Mouse (Mus musculus): Measurements from ENCODE around the gene Pitpnm1. TPM values are rescaled to one million over a fixed set of nuclear protein-coding genes. Genes with fewer than 3 reads are reported as not detected.
A peak's percentile ranks its signal among the peaks of the same experiment; 100 is the strongest.

Pitpnm1 gene
- polyA plus RNA-seq, 2 experiments: 4.5 to 16.2 TPM

DNA sequence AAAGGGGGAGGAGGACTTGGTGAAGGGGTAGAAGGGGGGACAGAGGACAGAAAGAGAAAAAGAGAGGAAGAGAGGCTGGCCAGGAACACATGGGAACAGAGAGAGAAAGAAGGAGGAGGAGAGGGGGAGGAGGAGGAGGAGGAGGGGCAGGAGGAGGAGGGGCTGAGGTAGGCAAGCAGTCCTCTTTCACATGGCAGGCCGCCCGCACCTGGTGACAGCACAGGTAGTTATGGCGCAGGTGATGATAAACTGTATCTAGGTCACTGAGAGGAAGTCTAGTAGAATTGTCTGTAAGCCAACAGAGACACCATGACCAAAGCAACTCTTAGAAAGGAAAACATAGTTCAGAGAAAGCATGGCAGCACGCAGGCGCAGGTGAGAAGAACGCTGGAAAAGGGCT is 28.4 kb upstream of the Pitpnm1 start:
- Histone ChIP-seq H3K4me1 (ENCODE audit: control insufficient read depth, insufficient read depth, low read length) (no peaks in the 10 kb centered on the region), H3K9ac (ENCODE audit: low read depth, low read length, severe bottlenecking) (no peak overlapping the region), H3K27me3 (ENCODE audit: control insufficient read depth, insufficient read depth, low read length) (no peaks in the 10 kb centered on the region), H3K36me3 (ENCODE audit: control insufficient read depth, insufficient read depth, low read length) (no peaks in the 10 kb centered on the region), H3K4me2 (replicated peaks; ENCODE audit: low read depth, low read length, severe bottlenecking) (no peak overlapping the region), H3K9me3 (ENCODE audit: control insufficient read depth, low read length) (no peaks in the 10 kb centered on the region), H3K27ac (replicated peaks; ENCODE audit: low read depth, low read length) (no peak overlapping the region), H3K4me3 (replicated peaks; ENCODE audit: low read length) (no peak overlapping the region)
- TF ChIP-seq POLR2A (IDR thresholded peaks at IDR 0.05; ENCODE audit: borderline replicate concordance, extremely low read depth, insufficient read depth, insufficient read length): no peak
- ATAC-seq (ENCODE audit: low FRiP score, low read depth) (no peak), DNase-seq (ENCODE audit: low spot score) (no peak)
- 85% methylated on average over 6 of the region's 6 CpGs for WGBS

DNA sequence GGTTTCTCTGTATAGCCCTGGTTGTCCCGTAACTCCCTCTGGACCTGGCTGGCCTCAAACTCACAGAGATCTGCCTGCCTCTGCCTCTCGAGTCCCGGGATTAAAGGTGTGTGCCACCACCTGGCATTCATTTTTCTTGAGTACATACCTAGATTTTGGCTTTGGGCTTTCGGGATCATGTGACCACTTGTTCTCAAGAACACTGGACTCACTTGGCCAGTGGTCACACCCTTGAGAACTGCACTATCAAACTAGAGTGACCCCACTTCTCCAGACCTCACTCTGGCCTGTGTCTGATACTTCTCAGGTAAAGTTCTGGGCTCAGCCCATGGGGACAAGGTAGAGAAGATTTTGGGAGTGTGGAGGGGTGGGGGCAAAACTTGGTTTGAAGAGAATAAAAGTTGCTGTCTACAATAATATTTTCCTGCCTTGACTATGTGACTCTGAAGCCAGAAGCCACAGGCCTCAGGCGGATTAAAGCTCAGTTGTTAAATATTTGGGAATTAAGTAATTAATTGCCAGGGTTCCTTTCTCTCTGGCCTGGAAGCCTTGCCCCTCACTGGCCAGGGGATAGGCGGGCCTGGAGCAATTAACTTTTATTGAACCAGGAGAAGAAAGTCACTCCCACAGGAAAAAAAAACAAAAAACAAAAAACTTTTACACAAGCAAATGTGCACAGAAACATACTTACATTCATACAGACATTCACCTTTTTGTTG is 26.9 kb upstream of the Pitpnm1 start:
- no peaks in the 10 kb centered on the region for H3K27me3 ChIP-seq (ENCODE audit: control insufficient read depth, insufficient read depth, low read length)
- ATAC-seq (ENCODE audit: low FRiP score, low read depth) (no peak), DNase-seq (ENCODE audit: low spot score) (no peak)
- H3K27ac ChIP-seq (replicated peaks; ENCODE audit: low read depth, low read length): no peak overlapping the region
- TF ChIP-seq POLR2A (IDR thresholded peaks at IDR 0.05; ENCODE audit: borderline replicate concordance, extremely low read depth, insufficient read depth, insufficient read length): no peak
- 64% methylated on average over 6 of the region's 6 CpGs for WGBS
- no peak overlapping the region for H3K4me3 ChIP-seq (replicated peaks; ENCODE audit: low read length)
- no peaks in the 10 kb centered on the region for H3K9me3 ChIP-seq (ENCODE audit: control insufficient read depth, low read length)
- H3K4me2 ChIP-seq (replicated peaks; ENCODE audit: low read depth, low read length, severe bottlenecking): no peak overlapping the region
- no peaks in the 10 kb centered on the region for H3K4me1 ChIP-seq (ENCODE audit: control insufficient read depth, insufficient read depth, low read length)
- 0 out of 2 replicates have a peak overlapping the region, but pooled peaks have one; percentile 4 for H3K9ac ChIP-seq (ENCODE audit: low read depth, low read length, severe bottlenecking)
- H3K36me3 ChIP-seq (ENCODE audit: control insufficient read depth, insufficient read depth, low read length): no peaks in the 10 kb centered on the region

DNA sequence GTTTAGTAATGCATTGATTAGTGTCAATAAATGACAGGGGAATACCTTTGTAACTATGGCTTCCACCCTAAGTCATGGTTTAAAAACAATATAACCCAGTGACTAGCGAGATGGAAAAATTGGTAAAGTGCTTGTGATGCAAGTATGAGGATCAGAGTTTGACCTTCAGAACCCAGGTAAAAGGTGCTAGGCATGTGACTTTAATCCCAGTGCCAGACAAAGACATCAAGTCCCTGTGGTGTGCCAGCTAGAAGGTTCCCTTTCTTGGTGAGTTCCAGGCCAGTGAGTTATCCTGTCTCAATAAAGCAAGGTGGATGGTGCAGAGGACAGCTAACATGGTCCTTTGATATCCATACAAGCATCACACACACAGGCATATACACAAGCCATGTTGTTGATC is 24.3 kb upstream of the Pitpnm1 start:
- 93% methylated on average over 1 of the region's 1 CpGs for WGBS
- Histone ChIP-seq H3K27ac (replicated peaks; ENCODE audit: low read depth, low read length) (no peak overlapping the region), H3K4me1 (ENCODE audit: control insufficient read depth, insufficient read depth, low read length) (no peaks in the 10 kb centered on the region), H3K27me3 (ENCODE audit: control insufficient read depth, insufficient read depth, low read length) (no peaks in the 10 kb centered on the region), H3K4me3 (replicated peaks; ENCODE audit: low read length) (no peak overlapping the region), H3K36me3 (ENCODE audit: control insufficient read depth, insufficient read depth, low read length) (no peaks in the 10 kb centered on the region), H3K9ac (ENCODE audit: low read depth, low read length, severe bottlenecking) (no peak overlapping the region), H3K9me3 (ENCODE audit: control insufficient read depth, low read length) (no peaks in the 10 kb centered on the region), H3K4me2 (replicated peaks; ENCODE audit: low read depth, low read length, severe bottlenecking) (no peak overlapping the region)
- TF ChIP-seq POLR2A (IDR thresholded peaks at IDR 0.05; ENCODE audit: borderline replicate concordance, extremely low read depth, insufficient read depth, insufficient read length): no peak
- no peak for ATAC-seq (ENCODE audit: low FRiP score, low read depth)
- no peak for DNase-seq (ENCODE audit: low spot score)

DNA sequence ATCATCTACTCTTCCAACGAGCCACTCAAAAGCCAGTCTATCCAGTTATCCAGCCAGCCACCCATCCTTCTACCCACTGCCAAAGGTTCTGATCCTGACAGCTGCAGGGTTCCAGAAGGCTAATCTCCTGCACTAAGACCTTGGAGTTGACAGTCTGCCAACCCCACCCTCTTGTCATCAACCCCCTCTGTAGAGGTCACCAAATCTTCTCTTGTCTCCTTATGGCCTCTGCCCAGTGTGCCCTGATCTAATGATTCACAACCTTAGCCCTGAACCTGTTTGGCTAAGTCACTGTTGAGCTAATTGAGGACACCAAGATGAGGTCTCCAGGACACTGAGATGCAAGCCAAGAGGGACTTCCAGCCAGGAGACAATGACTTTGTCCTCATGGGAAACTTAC is 20.2 kb upstream of the Pitpnm1 start:
- Histone ChIP-seq H3K27ac (replicated peaks; ENCODE audit: low read depth, low read length) (no peak overlapping the region), H3K36me3 (ENCODE audit: control insufficient read depth, insufficient read depth, low read length) (no peaks in the 10 kb centered on the region), H3K4me1 (ENCODE audit: control insufficient read depth, insufficient read depth, low read length) (no peaks in the 10 kb centered on the region), H3K4me2 (replicated peaks; ENCODE audit: low read depth, low read length, severe bottlenecking) (no peak overlapping the region), H3K27me3 (ENCODE audit: control insufficient read depth, insufficient read depth, low read length) (no peaks in the 10 kb centered on the region), H3K9ac (ENCODE audit: low read depth, low read length, severe bottlenecking) (no peak overlapping the region), H3K4me3 (replicated peaks; ENCODE audit: low read length) (no peak overlapping the region), H3K9me3 (ENCODE audit: control insufficient read depth, low read length) (no peaks in the 10 kb centered on the region)
- no peak for DNase-seq (ENCODE audit: low spot score)
- WGBS: 79% methylated on average over 1 of the region's 1 CpGs
- no peak for TF ChIP-seq POLR2A (IDR thresholded peaks at IDR 0.05; ENCODE audit: borderline replicate concordance, extremely low read depth, insufficient read depth, insufficient read length)
- no peak for ATAC-seq (ENCODE audit: low FRiP score, low read depth)

DNA sequence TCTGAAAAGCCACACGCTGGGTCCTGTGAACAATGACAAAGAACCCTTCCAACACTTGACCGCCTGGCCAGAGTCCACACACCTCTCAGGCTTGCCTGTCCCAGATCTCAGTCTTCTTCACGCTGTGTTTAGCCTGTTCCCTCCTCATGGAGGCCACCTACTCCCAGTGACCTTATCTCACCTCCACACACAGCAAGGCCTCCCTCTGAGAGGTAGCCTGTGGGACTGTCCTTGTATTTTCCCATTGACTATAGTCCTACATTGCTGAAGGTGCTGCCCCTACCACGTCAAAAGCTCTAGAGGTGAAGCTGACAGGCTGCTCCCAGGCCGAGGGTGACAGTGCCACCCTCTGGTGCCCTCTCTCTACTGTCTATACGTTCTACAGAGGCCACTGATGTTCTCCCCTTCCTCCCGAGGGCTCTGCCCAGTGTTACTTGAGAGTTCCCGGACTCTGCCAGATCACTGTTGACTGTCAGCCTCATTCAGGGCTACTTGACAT is 19.2 kb upstream of the Pitpnm1 start:
- TF ChIP-seq POLR2A (IDR thresholded peaks at IDR 0.05; ENCODE audit: borderline replicate concordance, extremely low read depth, insufficient read depth, insufficient read length): no peak
- 62% methylated on average over 8 of the region's 8 CpGs for WGBS
- Histone ChIP-seq H3K27ac (replicated peaks; ENCODE audit: low read depth, low read length) (no peak overlapping the region), H3K27me3 (ENCODE audit: control insufficient read depth, insufficient read depth, low read length) (no peaks in the 10 kb centered on the region), H3K4me3 (replicated peaks; ENCODE audit: low read length) (no peak overlapping the region), H3K9me3 (ENCODE audit: control insufficient read depth, low read length) (no peaks in the 10 kb centered on the region), H3K4me1 (ENCODE audit: control insufficient read depth, insufficient read depth, low read length) (no peaks in the 10 kb centered on the region), H3K4me2 (replicated peaks; ENCODE audit: low read depth, low read length, severe bottlenecking) (no peak overlapping the region), H3K36me3 (ENCODE audit: control insufficient read depth, insufficient read depth, low read length) (no peaks in the 10 kb centered on the region), H3K9ac (ENCODE audit: low read depth, low read length, severe bottlenecking) (no peak overlapping the region)
- DNase-seq (ENCODE audit: low spot score) (no peak), ATAC-seq (ENCODE audit: low FRiP score, low read depth) (no peak)

Measured in limb, embryonic 14.5 days (tissue).